ENCODE assay signal across 20 mouse cellular contexts in genomic region chr14:115253155-115253554, GRCm38 (mm10).
DNase-seq lines count a peak whose midpoint lies in the region; TF ChIP-seq lines count a peak whose summit lies in the region.
"Had no signal": no experiment of that assay in that cellular context is flagged by ENCODE, and none has a peak within 500 bp of the region (broad histone marks: within the 10 kb centered on the region; RNA-seq: fewer than 3 reads in every experiment).

No protein-coding gene starts in this region.

- H3K79me2 ChIP-seq in CH12.LX (replicated peaks; ENCODE audit: control insufficient read depth, extremely low read depth, insufficient read depth, poor library complexity, severe bottlenecking) = no peaks in the 10 kb centered on the region
- no peaks in the 10 kb centered on the region for H3K79me2 ChIP-seq in MEL (ENCODE audit: control insufficient read depth, insufficient read depth, low read length, poor library complexity)

- no peak overlapping the region for H3K4me3 ChIP-seq in CH12.LX (replicated peaks in 1 of 3; ENCODE audit: low read depth in 2 of 3, low read length in 2 of 3, poor library complexity in 1 of 3)
- H3K4me3 ChIP-seq in MEL (ENCODE audit: control insufficient read depth in 1 of 2, insufficient read depth in 1 of 2, low read depth in 2 of 2, low read length in 2 of 2) = peak overlapping the region; percentile 23 to 43
- no peak overlapping the region for H3K4me3 ChIP-seq in kidney, adult 2 months (ENCODE audit: insufficient read depth, low read depth, low read length)

- in situ Hi-C loops in CH12.LX (cut with MboI; ENCODE audit: low pct_ligation_motif_present, low pct_unique_long_range_greater_than_20kb, low sequenced_read_pairs) = no loop called here

- no peak for TF ChIP-seq POLR2A in CH12.LX (IDR thresholded peaks at IDR 0.05; ENCODE audit: low read depth, low read length)
- TF ChIP-seq POLR2A in MEL (IDR thresholded peaks at IDR 0.05; ENCODE audit: control insufficient read depth in 1 of 2, insufficient read depth in 1 of 2, low read depth in 1 of 2, low read length in 2 of 2, poor library complexity in 1 of 2) = no peak
- no peak for TF ChIP-seq POLR2A in kidney, adult 2 months (IDR thresholded peaks at IDR 0.05; ENCODE audit: low read depth, low read length)

- no peak for DNase-seq in CH12.LX (ENCODE audit: extremely low read depth)
- peak; percentile 24 for DNase-seq in MEL (ENCODE audit: low read depth, low spot score)
- peak; percentile 30 for DNase-seq in MEL-GATA-1-ER (ENCODE audit: extremely low read depth, low read depth)
- no peak for DNase-seq in cerebellum, postnatal 36 days
- DNase-seq in thymus, adult 18-20 months = no peak
- DNase-seq in kidney, adult 2 months = no peak
- DNase-seq: adrenal gland, adult 2 months; adrenal gland, adult 8-10 months; adrenal gland, postnatal 10 days; adrenal gland, postnatal 14 days; adrenal gland, postnatal 25 days; adrenal gland, postnatal 36 days; B cell, adult 2 months; cerebellum, adult 11 months; cerebellum, adult 11-12 months; cerebellum, adult 18-20 months; cerebellum, adult 2 months; cerebellum, adult 8-10 months; cerebellum, adult 9-10 months had no signal

- H3K9me3 ChIP-seq in CH12.LX (replicated peaks; ENCODE audit: low read length) (no peaks in the 10 kb centered on the region), MEL (replicated peaks; ENCODE audit: insufficient read depth, low read length) (no peaks in the 10 kb centered on the region)

- TF ChIP-seq CTCF in CH12.LX (conservative IDR thresholded peaks at IDR 0.05 in 1 of 2, IDR thresholded peaks at IDR 0.05 in 1 of 2; ENCODE audit: low read depth in 2 of 2, low read length in 2 of 2) = no peak
- no peak for TF ChIP-seq CTCF in MEL (IDR thresholded peaks at IDR 0.05 in 2 of 3, conservative IDR thresholded peaks at IDR 0.05 in 1 of 3; ENCODE audit: control insufficient read depth in 1 of 3, insufficient read depth in 1 of 3, low read depth in 2 of 3, low read length in 3 of 3, poor library complexity in 1 of 3, severe bottlenecking in 1 of 3)
- no peak for TF ChIP-seq CTCF in kidney, adult 2 months (conservative IDR thresholded peaks at IDR 0.05; ENCODE audit: insufficient read depth, insufficient read length, low read depth, low read length)

- H3K9ac ChIP-seq in CH12.LX (ENCODE audit: insufficient read depth, low read depth) = no peak overlapping the region
- peak overlapping the region; percentile 8; the same call in 1 of the 2 replicates for H3K9ac ChIP-seq in MEL (ENCODE audit: control insufficient read depth, low read depth, low read length, poor library complexity, severe bottlenecking)

- no peaks in the 10 kb centered on the region for H3K36me3 ChIP-seq in CH12.LX (replicated peaks in 1 of 2; ENCODE audit: control insufficient read depth in 1 of 2, insufficient read depth in 1 of 2, low read length in 1 of 2)
- no peaks in the 10 kb centered on the region; a peak in 1 of 4 replicates for H3K36me3 ChIP-seq in MEL (ENCODE audit: control insufficient read depth in 1 of 2, insufficient read depth in 2 of 2, low read length in 2 of 2)
- H3K36me3 ChIP-seq in kidney, adult 2 months (ENCODE audit: control insufficient read depth, insufficient read depth, low read length) = no peaks in the 10 kb centered on the region
- H3K36me3 ChIP-seq: G1E had no signal

- H3K4me1 ChIP-seq in CH12.LX (ENCODE audit: control insufficient read depth in 1 of 2, insufficient read depth in 2 of 2) (peaks cover 3 to 5% of the 10 kb centered on the region in 2 experiments; a peak in 2 of 4 replicates), MEL (ENCODE audit: control insufficient read depth in 1 of 2, insufficient read depth in 2 of 2, low read length in 2 of 2) (peaks cover 8 to 13% of the 10 kb centered on the region in 2 experiments; a peak in 3 of 4 replicates)
- H3K4me1 ChIP-seq in kidney, adult 2 months (ENCODE audit: control insufficient read depth, insufficient read depth, low read length) = no peaks in the 10 kb centered on the region

- dilution Hi-C loops in CH12.LX (cut with MboI; ENCODE audit: extremely low pct_ligation_motif_present, extremely low pct_unique_long_range_greater_than_20kb, low sequenced_read_pairs) = no loop called here

- no peak for TF ChIP-seq EP300 in CH12.LX (IDR thresholded peaks at IDR 0.05; ENCODE audit: low read length)
- peak; percentile 72 to 84 for TF ChIP-seq EP300 in MEL (IDR thresholded peaks at IDR 0.05; ENCODE audit: low read depth in 1 of 2, low read length in 2 of 2)

- H3K27me3 ChIP-seq in CH12.LX (replicated peaks) = no peaks in the 10 kb centered on the region
- no peaks in the 10 kb centered on the region for H3K27me3 ChIP-seq in MEL (ENCODE audit: control insufficient read depth in 1 of 2, insufficient read depth in 2 of 2, low read length in 2 of 2)
- no peaks in the 10 kb centered on the region for H3K27me3 ChIP-seq in kidney, adult 2 months (replicated peaks; ENCODE audit: control insufficient read depth, insufficient read depth, low read length)

- TF ChIP-seq RAD21 in CH12.LX (IDR thresholded peaks at IDR 0.05; ENCODE audit: low read depth, low read length) (no peak), MEL (IDR thresholded peaks at IDR 0.05; ENCODE audit: low read depth, low read length) (no peak)

- peak overlapping the region; percentile 13; the same call in 1 of the 2 replicates for H3K4me2 ChIP-seq in CH12.LX (ENCODE audit: insufficient read depth, low read depth, poor library complexity, severe bottlenecking)

- WGBS in kidney, adult 2 months = 93% methylated on average over 3 of the region's 3 CpGs

- no peak overlapping the region for H3K27ac ChIP-seq in CH12.LX (ENCODE audit: insufficient read depth, low read depth)
- H3K27ac ChIP-seq in MEL (ENCODE audit: control insufficient read depth, low read depth, low read length) = peak overlapping the region; percentile 57
- H3K27ac ChIP-seq in kidney, adult 2 months (ENCODE audit: insufficient read depth, low read depth, low read length) = no peak overlapping the region

TF ChIP-seq in CH12.LX, 34 proteins besides CTCF, POLR2A, EP300 and RAD21:
- TF ChIP-seq HCFC1 (IDR thresholded peaks at IDR 0.05; ENCODE audit: low read depth, low read length) (no peak), NELFE (IDR thresholded peaks at IDR 0.05; ENCODE audit: low read depth, low read length) (no peak), ETS1 (conservative IDR thresholded peaks at IDR 0.05; ENCODE audit: low read depth, low read length) (no peak), POLR2AphosphoS2 (IDR thresholded peaks at IDR 0.05; ENCODE audit: low read depth, low read length) (no peak), ELF1 (IDR thresholded peaks at IDR 0.05; ENCODE audit: low read depth, low read length) (no peak)

TF ChIP-seq in MEL, 35 proteins besides CTCF, POLR2A, EP300 and RAD21:
- TF ChIP-seq MYC (IDR thresholded peaks at IDR 0.05; ENCODE audit: low read depth, low read length) = no peak
- no peak for TF ChIP-seq GABPA (IDR thresholded peaks at IDR 0.05; ENCODE audit: low read depth, low read length)
- TF ChIP-seq CHD2 (IDR thresholded peaks at IDR 0.05; ENCODE audit: low read length) = no peak
- TF ChIP-seq BHLHE40 (IDR thresholded peaks at IDR 0.05; ENCODE audit: borderline replicate concordance, low read depth, low read length) = no peak
- no peak; the same call in 1 of the 2 replicates for TF ChIP-seq RCOR1 (IDR thresholded peaks at IDR 0.05; ENCODE audit: low read depth, low read length)
- TF ChIP-seq MXI1 (IDR thresholded peaks at IDR 0.05; ENCODE audit: low read depth, low read length) = no peak
- peak; percentile 36; the same call in 1 of the 2 replicates for TF ChIP-seq GATA1 (IDR thresholded peaks at IDR 0.05; ENCODE audit: low read depth, low read length)
- peak; percentile 24; the same call in 1 of the 2 replicates for TF ChIP-seq ETS1 (IDR thresholded peaks at IDR 0.05; ENCODE audit: low read depth, low read length)
- no peak for TF ChIP-seq E2F4 (IDR thresholded peaks at IDR 0.05; ENCODE audit: borderline replicate concordance, low read depth, low read length)
- TF ChIP-seq POLR2AphosphoS5 (IDR thresholded peaks at IDR 0.05; ENCODE audit: borderline replicate concordance, low read depth, low read length) = no peak
- no peak for TF ChIP-seq USF2 (IDR thresholded peaks at IDR 0.05; ENCODE audit: borderline replicate concordance in 1 of 2, insufficient read depth in 1 of 2, low read depth in 1 of 2, low read length in 2 of 2)
- TF ChIP-seq JUND (IDR thresholded peaks at IDR 0.05; ENCODE audit: low read depth, low read length) = no peak
- TF ChIP-seq POLR2AphosphoS2 (IDR thresholded peaks at IDR 0.05; ENCODE audit: low read length) = no peak
- TF ChIP-seq MYB (IDR thresholded peaks at IDR 0.05; ENCODE audit: low read depth, low read length) = no peak
- no peak for TF ChIP-seq NRF1 (IDR thresholded peaks at IDR 0.05; ENCODE audit: insufficient read depth, low read depth, low read length, poor library complexity, severe bottlenecking)
- no peak for TF ChIP-seq CHD1 (IDR thresholded peaks at IDR 0.05; ENCODE audit: low read depth, low read length)
- peak; percentile 70 for TF ChIP-seq TCF12 (IDR thresholded peaks at IDR 0.05; ENCODE audit: low read depth, low read length)
- no peak for TF ChIP-seq UBTF (IDR thresholded peaks at IDR 0.05; ENCODE audit: borderline replicate concordance, insufficient read depth, low read depth, low read length)
- TF ChIP-seq ZNF384 (IDR thresholded peaks at IDR 0.05; ENCODE audit: low read depth, low read length) = no peak
- no peak for TF ChIP-seq SMC3 (IDR thresholded peaks at IDR 0.05; ENCODE audit: low read depth, low read length)
- no peak for TF ChIP-seq TAL1 (IDR thresholded peaks at IDR 0.05; ENCODE audit: low read length)
- no peak for TF ChIP-seq ELF1 (IDR thresholded peaks at IDR 0.05; ENCODE audit: low read depth, low read length)
- no peak for TF ChIP-seq SIN3A (IDR thresholded peaks at IDR 0.05; ENCODE audit: low read length)

Comparison
In these comparisons a context has a peak if more than half of its experiments do, and no peak if none do; other contexts are left out.
1. DNase-seq: peak in MEL (single experiment) and MEL-GATA-1-ER (single experiment); none in CH12.LX (single experiment), cerebellum, postnatal 36 days (0 of 2), thymus, adult 18-20 months (0 of 2) and kidney, adult 2 months (single experiment).
2. H3K4me3 ChIP-seq: peak in MEL (2 of 2); none in CH12.LX (0 of 3) and kidney, adult 2 months (single experiment).
3. Of the 35 proteins assayed by ChIP-seq in both MEL and CH12.LX: peak only in MEL: EP300, ETS1 and TCF12; only in CH12.LX: none; in both: none; in neither: 32.